13 mouse cellular contexts compared by ENCODE assay signal in the genomic region with DNA sequence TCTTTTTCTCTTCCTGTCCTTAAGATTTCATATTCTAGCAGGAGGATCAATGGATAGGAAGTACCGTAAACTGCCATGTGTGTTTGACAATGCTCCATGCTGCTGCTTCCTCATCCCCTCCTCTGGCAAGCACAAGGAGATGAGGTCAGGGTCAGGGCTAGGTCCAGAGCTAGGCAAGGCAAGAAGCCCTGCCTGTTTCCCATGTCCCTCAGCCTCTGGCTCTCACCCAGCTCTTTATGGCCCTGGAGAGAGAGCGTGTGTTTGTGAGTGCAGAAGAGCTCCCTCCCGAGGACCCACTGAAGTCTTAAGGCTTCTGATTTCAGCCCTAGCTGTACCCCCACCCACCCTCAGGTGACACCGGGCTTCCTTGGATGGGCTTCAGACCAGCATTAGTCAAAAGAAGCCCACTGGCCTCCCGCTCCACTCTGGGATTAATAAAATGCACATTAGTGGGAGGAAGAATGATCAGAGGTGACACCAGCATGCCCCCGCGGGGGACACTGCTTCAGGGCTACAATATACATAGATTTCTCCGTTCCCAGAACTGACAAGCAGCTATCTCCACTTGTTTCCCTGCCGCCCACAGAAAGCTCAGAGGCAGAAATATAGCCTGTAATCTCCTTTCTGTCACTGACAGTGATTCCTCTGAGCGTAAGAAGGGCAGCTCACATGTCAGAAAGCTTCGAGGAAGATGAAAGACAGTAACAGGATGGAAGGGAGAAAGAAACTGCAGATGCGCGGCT.
DNase-seq lines count a peak whose midpoint lies in the region; ATAC-seq and TF ChIP-seq lines count a peak whose summit lies in the region.
"Had no signal": no experiment of that assay in that cellular context is flagged by ENCODE, and none has a peak within 500 bp of the region (broad histone marks: within the 10 kb centered on the region; RNA-seq: fewer than 3 reads in every experiment).

No protein-coding gene starts in this region.

- no peak for ATAC-seq in hindbrain, embryonic 13.5 days (ENCODE audit: low FRiP score)
- no peak; the same call in 1 of the 2 replicates for ATAC-seq in midbrain, postnatal 0 days (ENCODE audit: low FRiP score)
- ATAC-seq: liver, embryonic 12.5 days had no signal

- WGBS in hindbrain, embryonic 13.5 days: 68% methylated on average over 13 of the region's 13 CpGs
- WGBS in midbrain, postnatal 0 days: 47% methylated on average over 13 of the region's 13 CpGs

- no peak for TF ChIP-seq CTCF in left cerebral cortex, adult 2 months (IDR thresholded peaks at IDR 0.05)
- no peak for TF ChIP-seq CTCF in midbrain, postnatal 0 days (IDR thresholded peaks at IDR 0.05)

- no peaks in the 10 kb centered on the region for H3K9me3 ChIP-seq in hindbrain, embryonic 13.5 days
- H3K9me3 ChIP-seq in midbrain, postnatal 0 days (ENCODE audit: low read length): no peaks in the 10 kb centered on the region
- H3K9me3 ChIP-seq: G1E; heart, embryonic 12.5 days; liver, embryonic 12.5 days had no signal

- H3K4me1 ChIP-seq in hindbrain, embryonic 13.5 days (replicated peaks): peaks cover 24% of the 10 kb centered on the region
- H3K4me1 ChIP-seq in midbrain, postnatal 0 days (ENCODE audit: insufficient read depth, low read length): peaks cover 4% of the 10 kb centered on the region
- H3K4me1 ChIP-seq: liver, embryonic 12.5 days had no signal

- H3K4me2 ChIP-seq in hindbrain, embryonic 13.5 days: no peak overlapping the region
- no peak overlapping the region for H3K4me2 ChIP-seq in midbrain, postnatal 0 days (ENCODE audit: low read depth, low read length, poor library complexity, severe bottlenecking)
- H3K4me2 ChIP-seq: heart, embryonic 12.5 days; liver, embryonic 12.5 days had no signal

- DNase-seq in gastrocnemius, adult 18-20 months (ENCODE audit: low spot score): peak; percentile 47
- no peak for DNase-seq in gastrocnemius, postnatal 25 days
- DNase-seq in left cerebral cortex, adult 2 months (ENCODE audit: extremely low spot score in 1 of 2, low spot score in 2 of 2): no peak
- DNase-seq in left cerebral cortex, postnatal 36 days (ENCODE audit: low spot score in 2 of 2): no peak
- no peak for DNase-seq in midbrain, postnatal 0 days (ENCODE audit: low spot score)
- no peak for DNase-seq in layer of hippocampus, postnatal 36 days
- DNase-seq: cerebellum, adult 2 months; embryo, embryonic 11 days; lung, postnatal 10 days had no signal

- H3K9ac ChIP-seq in hindbrain, embryonic 13.5 days: no peak overlapping the region
- no peak overlapping the region for H3K9ac ChIP-seq in midbrain, postnatal 0 days (replicated peaks; ENCODE audit: low read length, poor library complexity, severe bottlenecking)
- H3K9ac ChIP-seq: heart, embryonic 12.5 days; liver, embryonic 12.5 days had no signal

- intact Hi-C loops in left cerebral cortex, adult 2 months (cut with DNase I): no loop called here
- intact Hi-C loops in left cerebral cortex, postnatal 36 days (cut with DNase I): no loop called here

- H3K36me3 ChIP-seq in hindbrain, embryonic 13.5 days: no peaks in the 10 kb centered on the region
- H3K36me3 ChIP-seq in midbrain, postnatal 0 days (ENCODE audit: insufficient read depth, low read length): no peaks in the 10 kb centered on the region
- H3K36me3 ChIP-seq: G1E; heart, embryonic 12.5 days; liver, embryonic 12.5 days had no signal

- H3K4me3 ChIP-seq in left cerebral cortex, adult 2 months: no peak overlapping the region
- no peak overlapping the region for H3K4me3 ChIP-seq in hindbrain, embryonic 13.5 days
- no peak overlapping the region for H3K4me3 ChIP-seq in midbrain, postnatal 0 days (ENCODE audit: low read depth, low read length)
- H3K4me3 ChIP-seq: heart, embryonic 12.5 days; liver, embryonic 12.5 days had no signal

- H3K27ac ChIP-seq in left cerebral cortex, adult 2 months: peak overlapping the region; percentile 81
- H3K27ac ChIP-seq in hindbrain, embryonic 13.5 days: peak overlapping the region; percentile 55
- H3K27ac ChIP-seq in midbrain, postnatal 0 days (ENCODE audit: low read depth, low read length): peak overlapping the region; percentile 19
- H3K27ac ChIP-seq: liver, embryonic 12.5 days had no signal

- H3K27me3 ChIP-seq in hindbrain, embryonic 13.5 days: no peaks in the 10 kb centered on the region
- H3K27me3 ChIP-seq in midbrain, postnatal 0 days (ENCODE audit: insufficient read depth, low read length): no peaks in the 10 kb centered on the region
- H3K27me3 ChIP-seq: heart, embryonic 12.5 days; liver, embryonic 12.5 days had no signal

Comparison
In these comparisons a context has a peak if more than half of its experiments do, and no peak if none do; other contexts are left out.
1. H3K27ac ChIP-seq: peak in every context shown above with its lines; median percentile 81 in left cerebral cortex, adult 2 months; 55 in hindbrain, embryonic 13.5 days; 19 in midbrain, postnatal 0 days.